9 mouse cellular contexts compared by ENCODE assay signal in genomic region chr5:122080930-122081329, GRCm38 (mm10). TPM values are rescaled to one million over a fixed set of nuclear protein-coding genes. Genes with fewer than 3 reads are reported as not detected.
DNase-seq lines count a peak whose midpoint lies in the region; ATAC-seq and TF ChIP-seq lines count a peak whose summit lies in the region.
"Had no signal": no experiment of that assay in that cellular context is flagged by ENCODE, and none has a peak within 500 bp of the region (broad histone marks: within the 10 kb centered on the region; RNA-seq: fewer than 3 reads in every experiment).

No protein-coding gene starts in this region.

- H3K9ac ChIP-seq in liver, postnatal 0 days (replicated peaks): no peak overlapping the region
- no peak overlapping the region for H3K9ac ChIP-seq in intestine, embryonic 16.5 days (ENCODE audit: low read depth, low read length)
- H3K9ac ChIP-seq in kidney, embryonic 16.5 days (replicated peaks; ENCODE audit: low read length): no peak overlapping the region
- H3K9ac ChIP-seq: neural tube, embryonic 12.5 days had no signal

- no peak overlapping the region for H3K4me3 ChIP-seq in liver, postnatal 0 days (ENCODE audit: low read depth, low read length)
- H3K4me3 ChIP-seq in intestine, embryonic 16.5 days (ENCODE audit: low read length): no peak overlapping the region
- no peak overlapping the region for H3K4me3 ChIP-seq in kidney, embryonic 16.5 days (ENCODE audit: low read length)
- H3K4me3 ChIP-seq: neural tube, embryonic 12.5 days had no signal

- no peak overlapping the region for H3K27ac ChIP-seq in liver, postnatal 0 days (ENCODE audit: low read depth)
- no peak overlapping the region for H3K27ac ChIP-seq in intestine, embryonic 16.5 days (ENCODE audit: low read length)
- H3K27ac ChIP-seq in kidney, embryonic 16.5 days (ENCODE audit: low read length): no peak overlapping the region
- H3K27ac ChIP-seq: neural tube, embryonic 12.5 days had no signal

- H3K4me2 ChIP-seq in liver, postnatal 0 days (ENCODE audit: low read depth, low read length): no peak overlapping the region
- H3K4me2 ChIP-seq in intestine, embryonic 16.5 days (ENCODE audit: low read depth, low read length): no peak overlapping the region
- no peak overlapping the region for H3K4me2 ChIP-seq in kidney, embryonic 16.5 days (replicated peaks; ENCODE audit: low read depth, low read length)
- H3K4me2 ChIP-seq: neural tube, embryonic 12.5 days had no signal

- no peaks in the 10 kb centered on the region; the same call in 1 of the 2 replicates for H3K4me1 ChIP-seq in liver, postnatal 0 days (ENCODE audit: insufficient read depth)
- H3K4me1 ChIP-seq in intestine, embryonic 16.5 days (ENCODE audit: control insufficient read depth, insufficient read depth, low read length): no peaks in the 10 kb centered on the region
- H3K4me1 ChIP-seq in kidney, embryonic 16.5 days (ENCODE audit: insufficient read depth, low read length): peaks cover 16% of the 10 kb centered on the region
- H3K4me1 ChIP-seq: neural tube, embryonic 12.5 days had no signal

- no peak for ATAC-seq in liver, postnatal 0 days
- ATAC-seq in intestine, embryonic 16.5 days: peak; percentile 52; the same call in 1 of the 2 replicates
- ATAC-seq in kidney, embryonic 16.5 days (ENCODE audit: low FRiP score, low TSS enrichment): no peak
- no peak for ATAC-seq in erythroid progenitor cell, adult 5-6 weeks (replicated peaks; ENCODE audit: low FRiP score, poor library complexity, severe bottlenecking)

- WGBS in liver, postnatal 0 days (ENCODE audit: insufficient replicate concordance): 81% methylated on average over 11 of the region's 11 CpGs
- 34% methylated on average over 11 of the region's 11 CpGs for WGBS in intestine, embryonic 16.5 days
- WGBS in kidney, embryonic 16.5 days: 50% methylated on average over 11 of the region's 11 CpGs

- H3K9me3 ChIP-seq in liver, postnatal 0 days (ENCODE audit: low read length): no peaks in the 10 kb centered on the region
- 0 out of 2 replicates have a peak, but pooled peaks cover 2% of the 10 kb centered on the region for H3K9me3 ChIP-seq in intestine, embryonic 16.5 days (ENCODE audit: control insufficient read depth, low read length)
- H3K9me3 ChIP-seq in kidney, embryonic 16.5 days (ENCODE audit: low read length): no peaks in the 10 kb centered on the region
- H3K9me3 ChIP-seq: neural tube, embryonic 12.5 days had no signal

- no peaks in the 10 kb centered on the region for H3K36me3 ChIP-seq in liver, postnatal 0 days (replicated peaks; ENCODE audit: insufficient read depth, low read length)
- no peaks in the 10 kb centered on the region for H3K36me3 ChIP-seq in intestine, embryonic 16.5 days (ENCODE audit: control insufficient read depth, insufficient read depth, low read length)
- H3K36me3 ChIP-seq in kidney, embryonic 16.5 days (ENCODE audit: insufficient read depth, low read length): no peaks in the 10 kb centered on the region
- H3K36me3 ChIP-seq: neural tube, embryonic 12.5 days had no signal

- TF ChIP-seq EP300 in liver, postnatal 0 days (IDR thresholded peaks at IDR 0.05; ENCODE audit: low read depth): no peak

- DNase-seq in liver: peak; percentile 52
- no peak for DNase-seq in liver, postnatal 0 days
- peak; percentile 90 to 94 for DNase-seq in cerebellum, postnatal 14 days
- DNase-seq in right cerebral cortex, postnatal 14 days: peak; percentile 95
- no peak for DNase-seq in heart, postnatal 14 days

- intact Hi-C loops in heart, postnatal 14 days (cut with DNase I): no loop called here

- TF ChIP-seq CTCF in liver, postnatal 0 days (IDR thresholded peaks at IDR 0.05; ENCODE audit: low read depth): no peak

- H3K27me3 ChIP-seq in liver, postnatal 0 days (ENCODE audit: insufficient read depth, low read length): no peaks in the 10 kb centered on the region
- H3K27me3 ChIP-seq in intestine, embryonic 16.5 days (replicated peaks; ENCODE audit: control insufficient read depth, insufficient read depth, low read length): no peaks in the 10 kb centered on the region
- no peaks in the 10 kb centered on the region for H3K27me3 ChIP-seq in kidney, embryonic 16.5 days (ENCODE audit: insufficient read depth, low read length)
- H3K27me3 ChIP-seq: neural tube, embryonic 12.5 days had no signal

RNA-seq across cellular contexts. Expression of gene Myl2, which starts 19.8 kb away (rescaled TPM):
- polyA plus RNA-seq in liver, postnatal 0 days (2015; fragmentation: Nextera tagmentation; extraction: Ambion mirVana): 0.66 and 7.2 TPM in 2 replicates
- 0.87 and 1.9 TPM in 2 replicates for polyA plus RNA-seq in intestine, embryonic 16.5 days (2015; fragmentation: Nextera tagmentation; extraction: Ambion mirVana)
- polyA plus RNA-seq in kidney, embryonic 16.5 days (2015; fragmentation: Nextera tagmentation; extraction: Ambion mirVana): 1.7 and 2.3 TPM in 2 replicates
- total RNA-seq in erythroid progenitor cell, adult 5-6 weeks (2015; ENCODE audit: low replicate concordance): not detected in 2 replicates
- 8.2 TPM in 1 of 2 replicates, not detected in the other for total RNA-seq in erythroid progenitor cell, adult 5-6 weeks (2017; ENCODE audit: low replicate concordance)
- over 10,000 TPM; 16,479 to 17,190 TPM for total RNA-seq in heart, postnatal 14 days (2021)

RNA-seq across cellular contexts. Expression of gene Cux2, which starts 31.0 kb away (rescaled TPM):
- polyA plus RNA-seq in liver, postnatal 0 days (2015; fragmentation: Nextera tagmentation; extraction: Ambion mirVana): 3.5 and 3.6 TPM in 2 replicates
- polyA plus RNA-seq in intestine, embryonic 16.5 days (2015; fragmentation: Nextera tagmentation; extraction: Ambion mirVana): 4.3 and 4.8 TPM in 2 replicates
- 9.0 and 9.9 TPM in 2 replicates for polyA plus RNA-seq in kidney, embryonic 16.5 days (2015; fragmentation: Nextera tagmentation; extraction: Ambion mirVana)
- not detected in 2 replicates for total RNA-seq in erythroid progenitor cell, adult 5-6 weeks (2015; ENCODE audit: low replicate concordance)
- total RNA-seq in erythroid progenitor cell, adult 5-6 weeks (2017; ENCODE audit: low replicate concordance): not detected in 2 replicates
- total RNA-seq in heart, postnatal 14 days (2021): 10 to 100 TPM; 24.8 to 27.0 TPM

RNA-seq across cellular contexts. Expression of gene Ccdc63, which starts 59.7 kb away (rescaled TPM):
- 0.13 and 0.18 TPM in 2 replicates for polyA plus RNA-seq in liver, postnatal 0 days (2015; fragmentation: Nextera tagmentation; extraction: Ambion mirVana)
- polyA plus RNA-seq in intestine, embryonic 16.5 days (2015; fragmentation: Nextera tagmentation; extraction: Ambion mirVana): not detected in 2 replicates
- polyA plus RNA-seq in kidney, embryonic 16.5 days (2015; fragmentation: Nextera tagmentation; extraction: Ambion mirVana): 0.15 TPM in 1 of 2 replicates, not detected in the other
- not detected in 2 replicates for total RNA-seq in erythroid progenitor cell, adult 5-6 weeks (2015; ENCODE audit: low replicate concordance)
- not detected in 2 replicates for total RNA-seq in erythroid progenitor cell, adult 5-6 weeks (2017; ENCODE audit: low replicate concordance)
- not detected for total RNA-seq in heart, postnatal 14 days (2021)
- polyA plus RNA-seq: neural tube, embryonic 12.5 days had no signal

Comparison
In these comparisons a context has a peak if more than half of its experiments do, and no peak if none do; other contexts are left out.
1. DNase-seq: peak in liver (single experiment), cerebellum, postnatal 14 days (2 of 2) and right cerebral cortex, postnatal 14 days (single experiment); none in liver, postnatal 0 days (single experiment) and heart, postnatal 14 days (0 of 2).